Mouse (Mus musculus) G1E (cell line): ENCODE data around the gene Fam171a2.

ENCODE experiments used
- CTCF ChIP-seq: IDR thresholded peaks from 2 replicates; pipeline ENCODE4 v1.5.1; 2012; ENCODE audit warnings: low read depth, low read length, inconsistent platforms, mixed read lengths
- GATA2 ChIP-seq: IDR thresholded peaks from 2 replicates; pipeline ENCODE4 v1.6.1; 2012; ENCODE audit warnings: low read depth, low read length, inconsistent platforms, borderline replicate concordance
- POLR2AphosphoS5 ChIP-seq: IDR thresholded peaks from 2 replicates; pipeline ENCODE4 v1.6.1; 2012; ENCODE audit warnings: low read depth, low read length, inconsistent platforms; ENCODE audit not compliant: insufficient replicate concordance
- TAL1 ChIP-seq: conservative IDR thresholded peaks from 2 replicates; pipeline ENCODE4 v1.6.1; 2012; ENCODE audit warnings: low read depth, low read length, inconsistent platforms, mixed read lengths

DNA sequence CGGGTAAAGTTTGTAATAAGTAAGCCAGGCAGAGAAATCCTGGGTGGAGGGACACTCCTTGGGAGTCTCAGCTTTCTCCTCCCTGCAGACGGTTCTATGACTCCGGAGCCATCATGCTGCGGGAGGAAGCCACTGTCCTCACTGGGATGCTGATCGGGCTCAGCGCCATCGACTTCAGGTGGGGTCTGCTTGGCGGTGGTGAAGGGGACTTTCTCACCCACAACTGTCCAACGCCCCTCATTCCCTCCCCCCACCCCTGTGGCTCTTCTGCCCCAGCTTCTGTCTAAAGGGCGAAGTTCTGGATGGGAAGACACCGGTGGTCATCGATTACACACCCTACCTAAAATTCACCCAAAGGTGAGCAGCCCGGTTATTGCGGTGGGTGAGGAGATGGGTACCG lies 48.4 kb downstream of the Fam171a2 start:
- TF ChIP-seq CTCF (no peak), POLR2AphosphoS5 (no peak), GATA2 (no peak), TAL1 (no peak)
